Mouse (Mus musculus) thymus, postnatal 36 days (tissue): ENCODE measurements around the gene Cep295nl.
A peak's percentile ranks its signal among the peaks of the same experiment; 100 is the strongest.

Experiments used
- DNase-seq, 2 experiments: peaks; one replicate each; pipeline ENCODE4 v3.0.0; 2022; ENCODE audit warnings: mixed read lengths in 2 of 2

Cep295nl gene

DNA sequence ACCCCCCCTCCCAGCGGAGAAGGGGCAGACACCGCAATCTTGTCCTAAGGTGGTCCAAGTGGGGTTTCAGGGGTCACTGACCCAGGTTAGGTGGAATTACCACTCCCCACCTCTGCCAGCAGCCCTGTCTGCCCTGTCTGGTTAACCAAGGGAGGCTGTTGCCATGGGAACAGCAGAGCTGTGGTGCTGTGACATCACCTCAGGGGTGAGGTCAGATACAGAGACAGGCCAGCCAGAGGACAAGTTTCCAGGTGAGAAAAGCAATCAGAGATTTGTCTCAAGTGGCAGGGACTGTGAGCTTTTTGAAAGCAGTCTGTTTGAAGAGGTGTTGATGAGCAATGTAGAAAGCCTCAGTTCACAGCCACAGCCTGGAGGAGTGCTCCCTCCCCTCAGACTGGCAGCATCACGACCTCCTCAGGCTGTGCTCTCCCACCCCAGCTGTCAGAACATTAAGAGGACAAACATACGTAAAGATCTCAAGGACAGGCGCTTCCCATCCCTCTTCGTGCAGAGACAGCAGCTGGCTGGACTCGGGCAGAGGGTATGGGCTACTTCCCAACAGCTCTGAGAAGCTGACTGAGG, at the start of gene Cep295nl:
TSS of gene Cep295nl (minus strand) at position 101 of the 582 bp plus-strand sequence.
- peak in 1 of 2 experiments; percentile 39 for DNase-seq

DNA sequence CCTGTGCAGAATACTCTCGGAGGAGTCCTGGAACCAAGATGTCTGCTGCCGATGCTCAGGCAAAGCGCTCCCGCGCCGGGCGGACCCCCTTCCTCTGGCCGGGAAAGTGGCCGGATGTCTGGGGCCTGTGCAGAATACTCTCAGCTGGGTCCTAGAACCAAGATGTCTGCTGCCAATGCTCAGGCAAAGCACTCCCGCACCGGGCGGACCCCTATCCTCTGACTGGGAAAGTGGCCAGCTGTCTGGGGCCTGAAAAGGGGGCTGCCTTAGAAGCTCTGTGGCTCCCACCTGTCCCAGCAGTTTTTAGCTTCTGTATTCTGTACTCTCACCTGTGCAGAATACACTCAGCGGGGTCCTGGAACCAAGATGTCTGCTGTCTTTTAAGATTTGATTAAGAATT, 45.5 kb upstream of the Cep295nl start:
- DNase-seq = peak in 1 of 2 experiments; percentile 2

DNA sequence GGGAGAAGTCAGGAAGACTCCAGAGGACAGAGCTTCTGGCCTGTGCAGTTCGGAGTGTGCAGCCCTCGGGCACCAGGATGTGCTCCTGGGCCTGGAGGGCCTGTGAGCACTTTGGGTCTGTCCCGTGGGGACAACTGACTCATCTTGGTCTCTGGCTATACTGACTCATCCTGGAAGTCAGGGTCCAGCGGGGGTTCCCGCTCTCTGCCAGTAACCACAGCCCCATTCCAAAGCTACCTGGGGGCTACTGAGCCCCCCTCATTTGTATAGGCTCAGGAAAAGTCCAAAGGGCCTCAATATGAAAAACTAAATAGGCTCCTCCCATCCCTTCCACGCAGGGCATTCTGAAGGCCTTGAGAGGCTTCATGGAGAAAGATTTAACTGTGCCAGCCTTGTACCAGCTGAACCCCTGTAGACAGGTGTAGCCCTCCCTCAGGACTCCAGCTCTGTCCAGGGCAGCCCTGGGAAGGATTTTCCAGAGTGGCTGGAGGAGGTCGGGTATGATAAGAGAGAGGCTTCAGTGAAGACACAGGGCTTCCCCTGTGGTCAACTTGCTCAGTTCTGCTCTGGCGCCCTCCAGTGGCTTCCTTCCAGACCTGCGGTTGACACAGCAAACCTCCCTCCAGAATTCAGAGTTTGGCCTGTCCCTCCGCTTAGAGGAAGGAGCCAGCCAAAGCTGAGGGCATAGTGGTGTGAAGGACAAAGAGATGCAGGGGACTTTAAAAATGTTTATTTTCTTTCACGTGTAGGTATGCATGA, 37.1 kb upstream of the Cep295nl start:
- peak; percentile 77 to 80 for DNase-seq

DNA sequence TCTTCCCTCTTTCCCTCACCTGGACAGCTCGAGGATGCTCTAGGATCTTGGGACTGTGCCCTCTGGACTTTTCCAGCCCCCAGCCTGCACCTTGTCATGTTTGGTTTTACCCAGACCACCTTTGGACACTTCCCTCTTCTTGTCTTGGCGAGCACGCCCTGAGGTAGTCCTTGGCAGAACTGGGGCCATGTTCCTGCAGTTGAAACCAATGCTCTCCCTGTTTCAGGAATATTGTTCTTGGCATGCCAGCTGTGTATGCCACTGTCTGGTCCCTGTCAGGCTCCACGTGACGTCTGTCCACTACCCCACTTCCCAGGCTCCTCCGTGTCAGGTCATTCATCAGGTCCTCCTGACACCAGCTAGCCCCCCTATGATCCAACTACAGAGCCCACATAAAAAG, 36.4 kb upstream of the Cep295nl start:
- DNase-seq = no peak

DNA sequence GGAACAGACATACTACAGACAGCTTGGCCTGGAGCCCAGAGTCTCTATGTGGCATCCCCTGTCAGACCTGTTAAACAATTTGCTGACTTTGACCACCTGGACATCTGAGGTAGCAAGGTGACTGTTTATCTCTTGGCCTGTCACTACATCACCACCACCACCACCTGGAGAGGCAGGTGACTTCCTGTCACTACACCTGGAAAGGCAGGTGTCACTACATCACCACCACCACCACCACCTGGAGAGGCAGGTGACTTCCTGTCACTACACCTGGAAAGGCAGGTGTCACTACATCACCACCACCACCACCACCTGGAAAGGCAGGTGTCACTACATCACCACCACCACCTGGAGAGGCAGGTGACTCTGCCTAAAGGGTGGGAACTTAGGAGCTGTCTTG, 34.0 kb upstream of the Cep295nl start:
- peak in 1 of 2 experiments; percentile 3 for DNase-seq

DNA sequence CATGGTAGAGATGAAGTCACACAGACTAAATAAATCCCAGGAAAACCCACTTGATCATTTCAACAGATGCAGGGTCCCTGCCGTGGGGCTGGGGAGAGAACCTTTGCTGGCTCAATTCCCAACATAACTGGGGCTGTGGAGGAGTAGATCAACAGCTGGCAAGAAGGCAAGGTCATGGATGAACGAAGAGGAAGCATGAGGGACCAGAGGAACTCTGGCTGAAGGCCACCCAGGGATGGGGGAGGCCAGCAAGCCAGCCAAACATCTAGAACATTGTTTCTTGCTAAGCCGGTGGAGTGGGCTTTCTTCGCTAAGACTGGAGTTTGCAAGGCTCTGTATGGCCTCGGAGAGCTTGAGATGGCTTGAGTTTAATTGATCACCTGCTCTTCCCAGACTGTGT, 33.6 kb upstream of the Cep295nl start:
- DNase-seq = peak in 1 of 2 experiments; percentile 0

DNA sequence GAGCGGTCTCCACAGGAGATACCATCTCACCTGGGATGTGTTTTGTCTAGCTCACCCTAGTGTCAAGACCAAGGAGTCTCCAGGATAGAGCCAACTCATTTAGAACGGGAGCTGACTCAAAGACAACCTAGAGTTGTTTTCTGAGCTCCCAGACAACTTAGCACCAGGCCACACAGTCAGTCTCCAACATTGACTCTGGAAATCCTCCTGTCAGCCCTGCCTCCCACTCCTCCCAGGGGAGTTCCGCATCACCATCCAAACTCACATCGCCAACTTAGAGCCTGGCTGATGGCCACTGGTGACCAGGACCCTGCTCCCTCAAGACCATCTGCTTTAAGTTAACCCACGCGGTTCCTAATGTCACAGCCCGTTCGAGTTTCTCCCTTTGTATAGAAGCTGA, 33.2 kb upstream of the Cep295nl start:
- peak in 1 of 2 experiments; percentile 0 for DNase-seq

DNA sequence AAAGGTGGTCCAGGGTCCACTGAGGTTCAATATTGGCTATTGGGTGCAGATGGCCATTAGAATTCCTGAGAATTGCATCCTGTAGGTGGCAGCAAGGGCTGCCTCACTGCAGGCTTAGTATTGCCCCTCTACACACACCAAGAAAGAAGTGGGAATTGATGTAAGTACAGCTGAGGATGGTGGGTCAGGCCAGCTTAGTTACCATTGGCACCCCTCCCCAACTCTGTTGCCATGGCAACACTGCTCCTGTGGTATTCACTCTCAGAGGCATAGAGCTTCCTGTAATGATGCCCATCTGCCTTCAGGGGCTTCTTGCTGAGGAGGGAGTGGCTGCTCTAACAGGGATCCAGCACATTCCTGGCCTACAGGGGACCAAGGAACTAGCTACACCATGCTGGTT, 32.7 kb upstream of the Cep295nl start:
- no peak for DNase-seq

DNA sequence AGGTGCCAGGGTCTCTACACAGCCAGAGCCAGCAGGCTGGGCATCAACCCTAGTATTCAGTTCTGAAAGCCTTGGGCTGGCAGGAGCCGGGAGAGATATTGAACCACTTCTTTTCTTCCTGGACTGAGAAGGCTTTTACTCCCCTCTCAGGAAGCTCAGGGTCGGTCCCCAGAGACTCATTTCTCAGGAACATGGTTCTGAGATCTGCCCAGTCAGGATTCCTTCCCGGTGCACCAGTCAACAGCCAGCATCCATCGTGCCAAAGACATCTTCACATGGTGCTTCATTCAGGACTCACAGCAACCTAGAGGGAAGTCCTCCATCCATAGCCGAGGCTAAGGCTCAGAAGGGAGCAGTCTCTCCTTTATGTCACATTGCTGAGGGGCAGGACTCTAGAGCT, 32.2 kb upstream of the Cep295nl start:
- DNase-seq = no peak

DNA sequence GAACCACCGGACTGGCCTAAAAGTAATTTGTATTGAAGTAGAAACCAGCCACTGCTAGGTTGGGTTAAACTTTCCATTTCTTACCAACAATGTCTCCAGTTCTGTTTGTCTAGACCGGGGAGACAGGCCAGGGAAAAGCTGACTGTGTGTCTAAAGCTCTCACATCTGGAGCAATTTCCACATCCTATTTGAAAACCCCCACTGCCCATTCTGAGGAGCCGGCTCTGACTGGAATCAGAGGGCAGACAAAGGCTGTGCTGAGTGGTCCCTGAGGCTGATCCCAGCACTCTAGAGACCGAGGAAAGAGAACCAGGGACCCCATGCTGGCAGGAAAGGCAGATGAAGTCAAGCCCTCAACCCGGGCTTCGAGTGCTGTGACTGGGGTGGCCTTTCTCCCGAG, 30.3 kb upstream of the Cep295nl start:
- no peak for DNase-seq

DNA sequence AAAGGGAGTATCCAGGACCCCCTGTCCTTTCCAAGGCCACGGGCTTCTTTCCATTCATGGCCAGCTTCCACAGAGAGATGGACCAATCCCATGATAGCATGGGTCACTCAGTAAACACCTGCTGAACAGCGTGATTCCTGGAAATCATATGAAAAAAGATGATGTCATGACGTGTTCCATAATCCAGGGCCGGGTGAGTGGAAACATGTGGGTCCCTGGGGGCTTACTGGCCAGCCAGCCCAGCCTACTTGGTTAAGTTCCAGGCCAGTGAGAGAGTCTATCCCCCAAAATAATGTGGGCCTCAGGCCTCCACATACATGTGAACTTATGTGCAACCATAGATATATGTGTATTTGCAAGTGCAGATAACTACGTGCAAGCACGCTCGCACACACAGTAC, 29.6 kb upstream of the Cep295nl start:
- no peak for DNase-seq

DNA sequence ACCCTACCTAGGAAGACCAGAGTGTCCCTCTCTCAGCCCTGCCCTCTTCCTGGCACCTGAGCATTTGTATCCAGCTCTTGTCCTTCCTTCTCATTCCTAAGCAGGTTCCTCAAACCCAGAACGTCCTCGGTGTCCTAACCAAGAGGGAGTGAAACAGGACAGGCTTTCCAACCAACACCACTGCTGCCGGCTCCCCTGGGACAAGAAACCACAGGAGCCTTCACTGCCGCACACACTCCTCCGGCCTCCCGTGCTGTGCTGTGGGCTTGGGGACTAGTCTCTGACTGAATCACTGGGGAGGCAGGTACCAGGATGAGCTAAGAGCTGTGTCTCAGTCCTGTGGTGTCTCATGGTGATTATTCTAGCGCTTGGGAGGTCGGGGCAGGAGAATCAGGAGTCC, 27.4 kb upstream of the Cep295nl start:
- peak in 1 of 2 experiments; percentile 4 for DNase-seq

DNA sequence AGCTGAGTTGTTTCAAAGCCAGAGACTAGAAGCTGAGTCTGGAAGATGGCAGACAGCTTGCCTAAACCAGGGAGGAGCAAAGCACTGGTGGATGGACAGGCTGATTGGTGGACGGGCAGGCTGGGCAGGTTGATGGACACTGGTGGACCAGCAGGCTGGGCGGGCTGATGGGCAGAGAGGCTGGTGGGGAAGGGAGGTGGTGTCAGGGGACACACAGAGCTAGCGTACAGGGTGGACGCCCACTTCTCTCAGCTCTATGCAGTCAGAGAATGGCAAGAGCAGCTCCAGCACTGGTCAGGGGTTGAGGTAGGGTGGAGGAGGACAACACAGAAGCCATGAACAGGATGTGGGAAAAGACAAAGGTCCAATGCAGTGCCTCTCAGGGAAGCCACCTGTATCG, 27.0 kb upstream of the Cep295nl start:
- DNase-seq = peak in 1 of 2 experiments; percentile 4

DNA sequence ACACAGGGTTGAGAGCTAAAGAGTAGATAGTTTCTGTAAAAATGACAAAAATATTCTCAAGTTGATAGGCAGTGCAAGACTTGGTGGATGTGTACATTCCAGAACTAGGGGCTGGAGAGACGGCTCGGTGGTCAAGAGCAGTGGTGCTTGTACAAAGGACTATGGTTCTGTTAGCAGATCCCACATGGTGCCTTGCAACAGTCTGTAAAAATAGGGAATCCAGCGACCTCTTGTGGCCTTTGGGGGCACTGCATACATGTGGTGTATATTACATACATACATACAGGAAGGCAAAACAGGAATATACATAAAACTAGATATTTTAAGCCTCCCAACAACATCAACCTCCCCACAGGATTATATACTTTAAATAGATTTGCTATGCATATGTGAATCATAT, 26.0 kb upstream of the Cep295nl start:
- DNase-seq = peak; percentile 50 to 56

DNA sequence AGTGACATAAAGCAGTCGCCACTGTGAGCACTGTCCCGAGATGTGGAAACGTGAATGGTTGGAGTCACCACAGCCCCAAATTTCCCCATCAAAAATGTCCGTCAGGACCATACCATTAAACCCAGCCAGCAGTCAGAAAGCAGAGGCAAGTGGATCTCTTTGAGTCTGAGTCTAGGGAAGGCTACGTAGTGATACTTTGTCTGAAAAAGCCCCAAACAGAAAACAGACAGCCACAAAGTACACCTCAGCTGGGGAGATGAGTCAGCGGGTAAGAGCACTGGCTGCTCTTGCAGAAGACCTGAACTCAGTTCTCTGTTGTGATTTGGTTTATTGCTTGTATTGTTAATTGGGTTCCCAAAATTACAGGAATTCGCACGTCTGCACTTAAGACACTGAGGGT, 24.3 kb upstream of the Cep295nl start:
- peak in 1 of 2 experiments; percentile 0 for DNase-seq

DNA sequence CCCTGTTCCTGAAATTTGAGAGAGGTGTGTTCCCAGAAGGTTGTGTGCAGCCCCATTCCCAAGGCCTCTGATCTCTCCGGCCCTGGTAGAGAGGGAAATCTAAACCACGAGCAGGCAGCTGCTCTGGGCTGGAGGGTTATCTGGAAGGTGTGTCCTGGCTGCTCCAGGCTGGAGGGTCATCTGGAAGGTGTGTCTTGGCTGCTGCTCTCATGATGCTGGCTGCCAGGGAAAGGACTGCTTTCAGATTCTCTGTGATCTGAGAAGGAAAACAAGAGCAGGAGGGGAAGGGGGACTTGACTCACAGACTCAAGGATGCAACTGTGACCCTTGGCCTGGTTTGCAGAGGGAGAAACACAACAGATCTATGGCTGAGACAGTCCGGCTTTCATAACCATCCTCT, 23.8 kb upstream of the Cep295nl start:
- peak in 1 of 2 experiments; percentile 3 for DNase-seq

DNA sequence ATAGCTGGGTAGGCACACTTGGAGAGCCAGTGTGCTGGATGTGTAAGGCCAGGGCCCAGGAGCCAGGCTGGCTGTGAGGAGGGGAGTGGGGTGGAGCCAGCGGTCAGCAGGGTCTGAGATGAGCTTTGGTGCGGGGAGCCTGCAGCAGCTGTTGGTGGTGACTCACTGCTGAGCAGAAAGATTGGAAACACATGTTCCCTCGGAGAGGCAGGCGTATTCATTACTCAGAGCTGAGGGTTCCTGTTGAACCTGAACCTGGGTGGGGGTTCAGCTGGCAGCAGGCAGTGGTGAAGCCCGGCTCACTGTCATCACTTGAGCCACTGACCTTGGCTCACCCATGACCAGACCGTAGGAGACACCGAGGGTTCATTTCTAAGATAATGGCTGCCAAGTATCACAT, 22.9 kb upstream of the Cep295nl start:
- DNase-seq = peak in 1 of 2 experiments; percentile 3

DNA sequence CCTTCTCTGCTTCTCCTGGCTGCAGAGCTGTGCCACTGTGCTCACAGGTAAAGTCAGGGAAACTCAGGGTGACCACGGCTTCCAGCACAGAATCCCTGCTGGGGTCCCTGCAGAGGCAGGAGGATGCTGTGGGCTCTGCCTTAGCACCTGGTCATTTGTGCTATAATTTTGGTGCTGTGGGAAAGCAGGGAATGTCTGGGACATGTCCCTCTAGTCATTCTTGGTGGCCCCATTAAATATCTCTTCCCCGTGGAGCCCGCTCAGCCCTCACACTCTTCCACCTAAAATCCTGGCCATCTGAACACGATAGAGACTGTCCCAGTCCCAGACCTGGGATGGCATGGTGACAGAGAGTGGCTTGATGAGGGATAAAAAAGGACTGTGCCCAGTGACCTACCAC, 21.7 kb upstream of the Cep295nl start:
- DNase-seq = peak in 1 of 2 experiments; percentile 1

DNA sequence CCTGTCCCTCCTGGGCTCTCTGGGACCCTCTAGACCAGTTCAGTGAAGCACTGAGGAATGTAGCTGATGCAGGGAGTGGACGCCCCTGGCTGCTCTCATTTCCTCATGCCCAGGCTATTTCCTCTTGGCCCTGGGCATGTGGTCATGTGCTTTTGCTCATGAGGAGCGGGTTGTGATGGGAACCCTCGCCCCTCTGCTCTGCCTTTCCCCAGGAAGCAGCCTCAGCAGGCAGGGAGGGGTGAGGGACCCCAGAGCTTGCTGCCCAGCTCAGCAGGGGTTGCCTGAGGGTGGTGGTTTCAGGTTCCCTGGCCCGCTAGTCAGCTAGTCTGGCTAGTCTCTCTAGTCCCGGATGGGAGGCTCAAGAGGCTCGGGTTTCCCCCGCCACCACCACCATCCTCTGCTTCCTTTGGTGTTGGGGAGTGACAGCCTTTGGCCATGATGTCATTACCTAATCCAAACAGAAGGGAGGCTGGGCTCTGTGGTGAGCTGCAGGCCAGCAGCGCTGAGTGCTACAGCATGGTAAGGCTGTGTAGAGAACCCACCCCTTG, 20.7 kb upstream of the Cep295nl start:
- DNase-seq = peak in 1 of 2 experiments; percentile 13

DNA sequence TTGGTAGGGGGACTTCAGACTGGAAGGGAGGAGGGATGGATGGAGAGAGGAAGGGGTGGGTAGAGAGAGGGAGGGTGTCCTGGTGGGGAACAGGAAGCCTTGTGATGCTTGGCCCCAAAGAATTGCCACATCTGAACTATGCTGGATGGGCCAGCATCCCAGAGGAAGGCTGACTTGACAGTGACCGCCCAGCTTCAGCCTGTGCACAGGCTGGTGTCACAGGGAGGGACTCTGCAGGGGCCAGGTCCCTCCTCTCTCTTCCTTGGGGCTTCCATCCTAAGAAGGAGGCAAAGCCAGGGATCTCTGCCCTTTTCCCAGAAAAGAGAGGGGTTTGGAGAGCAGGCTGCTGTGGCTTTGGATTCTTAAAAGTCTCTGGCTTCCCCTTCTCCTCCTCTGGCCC, 20.2 kb upstream of the Cep295nl start:
- peak in 1 of 2 experiments; percentile 3 for DNase-seq

DNA sequence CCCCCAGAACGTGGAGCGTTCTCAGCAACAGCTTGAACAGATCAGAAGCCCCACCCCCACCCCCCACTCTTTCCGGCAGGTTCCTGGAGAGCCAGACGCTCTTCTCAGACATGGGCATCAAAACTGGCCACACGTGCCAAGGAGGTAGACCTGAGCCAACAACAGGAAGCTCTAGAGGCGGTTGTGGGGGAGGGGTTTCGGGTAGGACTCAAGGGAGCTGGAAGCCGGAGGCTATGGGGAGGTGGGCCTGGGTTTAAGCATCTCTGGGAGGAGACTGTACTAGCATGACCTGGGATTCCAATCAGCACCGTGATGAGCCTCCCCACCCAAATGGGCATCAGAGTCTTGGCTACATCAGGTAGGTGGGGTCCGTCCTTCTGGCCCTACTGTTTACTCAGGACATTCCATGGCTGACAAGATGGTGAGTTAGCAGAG, 18.6 kb upstream of the Cep295nl start:
- DNase-seq = peak in 1 of 2 experiments; percentile 46

DNA sequence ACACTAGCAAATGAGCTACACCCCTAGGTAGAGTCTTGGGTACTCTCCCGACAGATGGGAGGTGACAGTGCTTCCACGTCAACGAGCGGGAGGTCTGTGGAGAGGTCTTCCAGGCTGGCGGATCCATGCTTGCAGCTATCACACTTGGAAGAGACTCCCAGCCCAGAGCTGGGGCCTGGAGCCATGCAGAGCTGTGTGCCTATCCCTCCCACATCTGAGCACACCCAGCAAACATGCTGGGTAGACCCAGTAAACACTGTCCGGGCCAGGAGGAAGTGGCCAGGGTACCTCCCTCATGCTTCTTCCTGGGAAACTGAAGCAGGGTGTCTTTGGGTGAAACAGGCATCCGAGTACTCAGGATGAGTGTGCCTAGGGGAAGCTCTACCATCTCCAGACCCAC, 18.2 kb upstream of the Cep295nl start:
- DNase-seq = no peak

DNA sequence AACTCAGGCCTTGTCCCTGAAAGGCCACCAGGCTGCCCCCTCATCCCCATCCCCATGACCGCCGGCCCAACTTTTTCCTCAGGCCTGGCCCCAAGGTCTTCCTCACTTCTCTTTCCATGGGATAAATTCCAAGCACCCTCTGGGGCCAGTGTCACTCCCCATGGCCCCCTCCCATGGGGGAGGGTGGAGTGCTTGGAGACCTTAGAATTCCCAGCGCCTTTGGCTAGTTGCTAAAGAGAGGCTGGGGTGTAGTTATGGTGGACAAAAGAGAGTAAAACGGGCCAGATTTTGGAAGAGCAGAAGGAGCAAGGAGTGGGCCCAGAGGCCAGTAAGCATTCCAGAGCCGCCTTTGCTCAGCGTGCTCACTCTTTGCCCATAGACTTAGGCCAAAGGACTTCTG, 13.3 kb upstream of the Cep295nl start, which contains the start of gene Timp2:
TSS of gene Timp2 (minus strand) at position 101 of the 400 bp plus-strand sequence.
- no peak for DNase-seq

DNA sequence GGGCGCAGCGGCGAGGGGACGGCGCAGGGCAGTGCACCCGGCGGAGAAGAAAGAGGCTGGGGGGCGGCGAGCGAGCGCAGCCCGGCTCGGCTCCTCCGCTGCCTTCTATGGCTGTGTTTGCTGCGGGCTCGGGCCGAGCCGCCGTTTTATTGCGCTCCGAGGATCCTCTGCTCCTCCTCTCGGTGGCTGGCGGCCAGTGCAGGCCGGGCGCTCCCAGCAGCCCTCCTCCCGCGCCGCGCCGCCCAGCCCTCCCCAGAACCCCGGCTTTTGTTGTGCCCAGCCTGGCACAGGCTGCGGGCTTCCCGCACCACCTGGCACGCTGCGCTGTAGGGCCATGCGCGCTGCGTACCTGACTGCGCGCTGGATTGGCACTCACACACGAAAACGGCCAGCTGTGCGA, 12.9 kb upstream of the Cep295nl start:
- DNase-seq = peak; percentile 87 to 88
